Mouse (Mus musculus) heart, postnatal 0 days (tissue): ENCODE data around the gene Prrt3. TPM values are rescaled to one million over a fixed set of nuclear protein-coding genes. Genes with fewer than 3 reads are reported as not detected.
A peak's percentile ranks its signal among the peaks of the same experiment; 100 is the strongest.

ENCODE experiments used
- ATAC-seq: fragments of 200-750 bp; cut with Nextera tagmentation; 2 replicates; pipeline ENCODE4 v1.8.0; 2017; ENCODE audit warnings: low read depth, moderate number of reproducible peaks, moderate library complexity; ENCODE audit not compliant: insufficient read depth
- DNase-seq: peaks from one replicate; pipeline ENCODE4 v3.0.0-alpha.2; 2016; ENCODE audit warnings: low spot score
- H3K27ac ChIP-seq: fragments of 300-500 bp; sonication (generic); 2 replicates; pipeline ENCODE4 v1.5.1; 2014; ENCODE audit warnings: low read depth, mild to moderate bottlenecking
- H3K27me3 ChIP-seq: fragments of 300-500 bp; sonication (generic); 2 replicates; pipeline ENCODE4 v1.6.1; 2014; ENCODE audit warnings: low read length, mixed read lengths; ENCODE audit not compliant: control insufficient read depth, insufficient read depth
- H3K36me3 ChIP-seq: fragments of 300-500 bp; sonication (generic); replicated peaks from 2 replicates; pipeline ENCODE4 v1.6.1; 2014; ENCODE audit warnings: low read length, mixed read lengths; ENCODE audit not compliant: control insufficient read depth, insufficient read depth
- H3K4me1 ChIP-seq: fragments of 300-500 bp; sonication (generic); 2 replicates; pipeline ENCODE4 v1.6.1; 2014; ENCODE audit warnings: antibody characterized with exemption; ENCODE audit not compliant: control insufficient read depth, insufficient read depth
- H3K4me2 ChIP-seq: fragments of 300-500 bp; sonication (generic); 2 replicates; pipeline ENCODE4 v1.6.1; 2014; ENCODE audit warnings: low read depth, mild to moderate bottlenecking, low read length, moderate library complexity
- H3K4me3 ChIP-seq: fragments of 300-500 bp; sonication (generic); 2 replicates; pipeline ENCODE4 v1.5.1; 2014; ENCODE audit warnings: low read depth, low read length
- H3K9ac ChIP-seq: fragments of 300-500 bp; sonication (generic); replicated peaks from 2 replicates; pipeline ENCODE4 v1.6.1; 2014; ENCODE audit warnings: low read depth, low read length, mixed read lengths
- H3K9me3 ChIP-seq: fragments of 300-500 bp; sonication (generic); replicated peaks from 2 replicates; pipeline ENCODE4 v1.6.1; 2016; ENCODE audit warnings: low read length; ENCODE audit not compliant: control insufficient read depth
- CTCF ChIP-seq: IDR thresholded peaks from 2 replicates; pipeline ENCODE4 v1.5.1; 2016; ENCODE audit warnings: antibody characterized with exemption, control low read depth, low read depth
- EP300 ChIP-seq: IDR thresholded peaks from 2 replicates; pipeline ENCODE4 v1.6.1; 2016; ENCODE audit warnings: antibody characterized with exemption, low read depth
- WGBS: fragments of 180-500 bp; shearing (Covaris S2); extraction: QIAGEN DNeasy Blood & Tissue Kit; methylation state at CpG from one replicate; pipeline ENCODE4 v1.1.7; 2014; 5-methylcytosine and 5-hydroxymethylcytosine counted together
- polyA plus RNA-seq: library from polyadenylated mRNA; unstranded; fragments of >200 nt; fragmentation: Nextera tagmentation; extraction: Ambion mirVana; gene quantifications from 2 replicates; pipeline ENCODE4 v1.2.1, GENCODE M21; 2015
- total RNA-seq: library from RNA; depleted of rRNA; stranded (reverse); fragments of >200 nt; gene quantifications from 2 replicates; pipeline ENCODE4 v1.2.3, GENCODE M21; 2014; ENCODE audit warnings: low replicate concordance

Prrt3 gene
- total and polyA plus RNA-seq, 2 experiments from 2014 or later = 0.20 TPM; not detected in 1

DNA sequence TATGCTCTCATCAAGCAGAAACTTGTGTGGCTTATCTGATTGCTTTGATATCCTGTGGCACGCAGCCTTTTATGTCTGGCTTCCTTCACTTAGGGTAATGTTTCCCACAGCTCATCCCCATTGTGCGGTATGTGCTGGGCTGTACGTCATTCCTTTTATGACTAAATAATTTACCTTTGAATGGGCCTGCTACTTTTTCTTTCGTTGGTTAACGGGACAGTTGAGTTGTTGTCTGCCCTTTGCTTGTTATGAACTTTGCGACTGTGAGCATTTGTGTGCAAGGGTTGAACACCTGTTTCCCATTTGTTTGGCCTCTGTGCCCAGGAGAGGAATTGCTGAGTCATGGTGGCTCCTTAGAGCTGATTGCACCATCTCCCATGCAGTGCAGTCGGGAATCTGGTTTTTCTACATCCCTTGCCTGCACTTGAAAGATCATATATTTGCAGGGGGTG, 14.6 kb downstream of the Prrt3 start:
- H3K4me2 ChIP-seq = no peak overlapping the region
- H3K36me3 ChIP-seq = peaks cover 47% of the 10 kb centered on the region
- H3K27me3 ChIP-seq = no peaks in the 10 kb centered on the region
- H3K27ac ChIP-seq = no peak overlapping the region
- DNase-seq (no peak), ATAC-seq (no peak)
- H3K9me3 ChIP-seq = no peaks in the 10 kb centered on the region
- no peak overlapping the region for H3K9ac ChIP-seq
- H3K4me3 ChIP-seq = no peak overlapping the region
- TF ChIP-seq EP300 = no peak
- no peak for TF ChIP-seq CTCF
- H3K4me1 ChIP-seq = peaks cover 13% of the 10 kb centered on the region
- 62% methylated on average over 7 of the region's 7 CpGs for WGBS

DNA sequence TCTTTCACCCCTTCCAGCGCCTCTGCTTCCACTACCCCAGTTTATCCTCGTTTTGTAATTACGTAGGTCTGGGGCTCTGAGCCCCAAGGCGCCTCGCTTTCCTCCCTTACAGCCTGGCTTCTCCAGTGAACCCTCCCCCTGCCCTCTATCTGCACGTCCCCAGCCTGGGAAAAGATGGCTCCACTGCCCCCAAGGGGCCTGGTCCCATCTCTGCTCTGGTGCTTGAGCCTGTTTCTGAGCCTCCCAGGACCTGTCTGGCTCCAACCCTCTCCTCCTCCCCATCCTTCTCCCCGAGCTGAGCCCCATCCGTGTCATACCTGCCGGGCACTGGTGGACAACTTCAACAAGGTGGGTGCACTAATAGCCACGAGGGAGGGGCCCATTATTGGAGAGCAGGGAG, 18.0 kb downstream of the Prrt3 start:
- Histone ChIP-seq H3K9ac (peak overlapping the region; percentile 70), H3K4me3 (peak overlapping the region; percentile 56), H3K27ac (peak overlapping the region; percentile 92), H3K4me2 (peak overlapping the region; percentile 86), H3K4me1 (peaks cover 23% of the 10 kb centered on the region), H3K36me3 (peaks cover 17% of the 10 kb centered on the region), H3K9me3 (no peaks in the 10 kb centered on the region), H3K27me3 (no peaks in the 10 kb centered on the region)
- WGBS = 12% methylated on average over 10 of the region's 10 CpGs
- DNase-seq = no peak
- ATAC-seq = peak; percentile 22; the same call in 1 of the 2 replicates
- TF ChIP-seq EP300 = no peak
- TF ChIP-seq CTCF = 0 out of 2 replicates have a peak, but pooled peaks have one; percentile 14

DNA sequence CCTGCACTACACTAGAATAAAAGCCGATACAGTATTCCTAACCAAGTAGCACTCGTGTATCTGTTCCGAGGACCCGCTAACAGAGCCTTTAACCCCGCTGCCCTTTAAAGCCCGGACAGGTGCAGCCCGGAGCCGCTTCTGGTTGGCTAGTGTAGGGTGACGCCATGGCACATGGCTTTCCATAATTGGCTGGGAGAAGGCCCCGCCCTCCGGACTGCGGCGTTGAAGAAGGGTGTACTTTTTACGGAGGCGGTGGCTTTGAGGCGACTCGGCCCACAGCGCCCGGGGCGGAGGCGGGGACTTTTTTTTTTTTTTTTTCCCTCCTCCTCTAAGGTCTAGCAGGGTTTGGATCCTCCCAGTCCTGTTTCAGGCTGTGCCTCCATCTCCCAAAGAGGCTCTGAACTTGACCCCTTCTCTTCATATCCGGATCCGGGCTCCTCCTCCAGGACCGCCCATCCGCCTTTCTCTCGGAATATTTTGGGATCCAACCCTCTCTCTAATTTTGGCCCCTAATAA, 18.6 kb downstream of the Prrt3 start, which contains the start of gene Creld1:
TSS of gene Creld1 (plus strand) at position 198 of the 516 bp plus-strand sequence.
- ATAC-seq = peak; percentile 93
- Histone ChIP-seq H3K9ac (peak within 1 kb of the TSS; percentile 70), H3K4me3 (peak within 1 kb of the TSS; percentile 56)

DNA sequence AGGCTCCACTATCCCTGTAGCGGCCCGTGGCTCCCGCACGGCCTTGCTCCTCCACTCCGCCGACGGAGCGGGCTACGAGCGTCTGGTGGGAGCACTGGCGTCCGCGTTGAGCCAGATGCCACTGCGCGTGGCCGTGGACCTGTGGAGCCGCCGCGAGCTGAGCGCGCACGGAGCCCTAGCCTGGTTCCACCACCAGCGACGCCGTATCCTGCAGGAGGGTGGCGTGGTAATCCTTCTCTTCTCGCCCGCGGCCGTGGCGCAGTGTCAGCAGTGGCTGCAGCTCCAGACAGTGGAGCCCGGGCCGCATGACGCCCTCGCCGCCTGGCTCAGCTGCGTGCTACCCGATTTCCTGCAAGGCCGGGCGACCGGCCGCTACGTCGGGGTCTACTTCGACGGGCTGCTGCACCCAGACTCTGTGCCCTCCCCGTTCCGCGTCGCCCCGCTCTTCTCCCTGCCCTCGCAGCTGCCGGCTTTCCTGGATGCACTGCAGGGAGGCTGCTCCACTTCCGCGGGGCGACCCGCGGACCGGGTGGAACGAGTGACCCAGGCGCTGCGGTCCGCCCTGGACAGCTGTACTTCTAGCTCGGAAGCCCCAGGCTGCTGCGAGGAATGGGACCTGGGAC, 19.1 kb downstream of the Prrt3 start:
- Histone ChIP-seq H3K4me2 (peak overlapping the region; percentile 86), H3K4me3 (peak overlapping the region; percentile 56), H3K27me3 (no peaks in the 10 kb centered on the region), H3K36me3 (peaks cover 9% of the 10 kb centered on the region; the same call in 1 of the 2 replicates), H3K9ac (peak overlapping the region; percentile 49), H3K9me3 (no peaks in the 10 kb centered on the region), H3K4me1 (peaks cover 23% of the 10 kb centered on the region), H3K27ac (peak overlapping the region; percentile 92)
- WGBS = 2% methylated on average over 65 of the region's 65 CpGs
- DNase-seq (no peak), ATAC-seq (peak; percentile 34)
- TF ChIP-seq CTCF = no peak
- no peak for TF ChIP-seq EP300

More for the DNA sequence above, 18.6 kb downstream of the Prrt3 start, which contains the start of gene Creld1:
- WGBS = 0% methylated on average over 26 of the region's 26 CpGs
- 0 out of 2 replicates have a peak, but pooled peaks have one; percentile 24 for TF ChIP-seq EP300
- TF ChIP-seq CTCF = no peak
- Histone ChIP-seq H3K27me3 (no peaks in the 10 kb centered on the region), H3K9me3 (no peaks in the 10 kb centered on the region), H3K4me2 (peak within 1 kb of the TSS; percentile 86), H3K36me3 (peaks cover 12% of the 10 kb centered on the region), H3K4me1 (peaks cover 23% of the 10 kb centered on the region), H3K27ac (peak within 1 kb of the TSS; percentile 92)
- DNase-seq = peak; percentile 95

DNA sequence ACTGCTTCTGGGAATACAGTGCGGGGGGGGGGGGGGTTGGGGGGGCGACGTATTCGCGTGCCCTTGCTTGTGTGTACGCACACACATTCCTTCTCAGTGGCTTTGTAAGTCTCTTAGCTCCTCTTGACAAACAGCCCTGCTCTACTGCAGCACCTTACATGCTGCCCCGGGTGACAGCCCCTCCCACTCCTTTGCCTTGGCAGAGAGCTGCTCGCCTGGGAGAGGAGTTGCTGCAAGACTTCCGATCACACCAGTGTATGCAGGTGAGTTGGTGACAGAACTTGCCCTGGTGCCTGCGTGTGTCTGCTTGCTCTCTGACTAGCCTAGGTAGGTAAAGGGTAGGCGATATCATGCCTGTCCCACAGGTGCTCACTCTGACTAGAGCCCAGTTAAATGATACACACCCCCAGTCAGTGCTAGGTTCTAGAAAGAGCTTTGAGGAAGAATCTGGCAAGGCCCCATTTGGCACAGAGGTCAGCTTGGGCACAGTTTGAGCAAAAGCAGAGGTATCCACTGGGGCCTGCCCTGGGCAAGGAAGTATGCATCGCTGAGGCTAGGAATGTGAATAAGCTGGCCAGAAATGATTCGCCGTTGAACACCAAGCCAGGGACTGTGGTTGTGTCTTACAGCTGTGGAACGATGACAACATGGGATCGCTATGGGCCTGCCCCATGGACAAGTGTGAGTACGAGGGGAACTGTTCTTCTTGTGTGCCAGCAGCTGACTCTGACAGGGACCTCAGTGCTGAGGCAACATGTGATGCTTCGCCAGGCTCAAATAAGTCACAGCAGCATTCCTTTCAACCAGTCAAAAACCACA, 21.0 kb downstream of the Prrt3 start:
- H3K27ac ChIP-seq = peak overlapping the region; percentile 84
- no peaks in the 10 kb centered on the region for H3K36me3 ChIP-seq
- no peak overlapping the region for H3K4me3 ChIP-seq
- H3K9ac ChIP-seq = 0 out of 2 replicates have a peak overlapping the region, but pooled peaks have one; percentile 14
- no peaks in the 10 kb centered on the region for H3K9me3 ChIP-seq
- WGBS = 37% methylated on average over 18 of the region's 18 CpGs
- H3K4me2 ChIP-seq = peak overlapping the region; percentile 6; the same call in 1 of the 2 replicates
- H3K4me1 ChIP-seq = peaks cover 23% of the 10 kb centered on the region
- H3K27me3 ChIP-seq = no peaks in the 10 kb centered on the region
- TF ChIP-seq CTCF (no peak), EP300 (no peak)
- ATAC-seq = peak; percentile 40
- peak; percentile 74 for DNase-seq
